Mouse (Mus musculus) cortical plate, adult 2 months (tissue): ENCODE data around the gene Spta1. TPM values are rescaled to one million over a fixed set of nuclear protein-coding genes. Genes with fewer than 3 reads are reported as not detected.

Experiments used
- H3K27ac ChIP-seq: fragments of 200-500 bp; 2 replicates; pipeline ENCODE4 v1.5.1; 2012; ENCODE audit warnings: low read length, control low read depth, inconsistent platforms; ENCODE audit not compliant: insufficient read depth
- H3K4me1 ChIP-seq: fragments of 200-500 bp; 2 replicates; pipeline ENCODE4 v1.6.1; 2011; ENCODE audit warnings: low read length; ENCODE audit not compliant: control insufficient read depth, insufficient read depth
- H3K4me3 ChIP-seq: fragments of 200-500 bp; 2 replicates; pipeline ENCODE4 v1.5.1; 2011; ENCODE audit warnings: mild to moderate bottlenecking, low read length, control low read depth; ENCODE audit not compliant: insufficient read depth
- CTCF ChIP-seq: fragments of 200-500 bp; IDR thresholded peaks from 2 replicates; pipeline ENCODE4 v1.5.1; 2011; ENCODE audit warnings: mild to moderate bottlenecking, control low read depth, low read length; ENCODE audit not compliant: insufficient read depth; ENCODE audit errors: extremely low read depth
- POLR2A ChIP-seq: fragments of 200-500 bp; IDR thresholded peaks from 2 replicates; pipeline ENCODE4 v1.6.1; 2011; ENCODE audit warnings: mild to moderate bottlenecking, low read length, control low read depth; ENCODE audit not compliant: insufficient read depth; ENCODE audit errors: extremely low read depth
- polyA plus RNA-seq: library from polyadenylated mRNA; depleted of rRNA; stranded (reverse); fragments of >200 nt; gene quantifications from 2 replicates; pipeline ENCODE4 v1.2.3, GENCODE M21; 2012; rRNA removed

Spta1 gene
- polyA plus RNA-seq: not detected in 2 replicates

- no peak within 1 kb of the TSS for H3K4me3 ChIP-seq
- no peak within 1 kb of the TSS for H3K27ac ChIP-seq
- TF ChIP-seq CTCF (no peak), POLR2A (no peak)
- H3K4me1 ChIP-seq: no peaks in the 10 kb centered on the region
These were observed at the start of gene Spta1 for GRCm38 (mm10) chr1:174172605-174173004. Gene Spta1, plus strand, starts transcription at chr1:174172776.

GRCm38 (mm10) chr1:174131217-174131616 lies 41.4 kb upstream of the Spta1 start, which contains the start of gene Olfr424:
Gene Olfr424, plus strand, starts transcription at chr1:174131517.
- TF ChIP-seq POLR2A: no peak
- TF ChIP-seq CTCF: no peak
- Histone ChIP-seq H3K4me3 (no peak within 1 kb of the TSS), H3K27ac (no peak within 1 kb of the TSS), H3K4me1 (no peaks in the 10 kb centered on the region)

- no peak for TF ChIP-seq CTCF
- TF ChIP-seq POLR2A: no peak
These were observed 40.6 kb upstream of the Spta1 start for GRCm38 (mm10) chr1:174131999-174132398.

GRCm38 (mm10) chr1:174141384-174141783 lies 31.2 kb upstream of the Spta1 start:
- TF ChIP-seq POLR2A: no peak
- no peak for TF ChIP-seq CTCF
- Histone ChIP-seq H3K4me3 (no peak overlapping the region), H3K4me1 (no peaks in the 10 kb centered on the region), H3K27ac (no peak overlapping the region)

More at GRCm38 (mm10) chr1:174131999-174132398, 40.6 kb upstream of the Spta1 start:
- Histone ChIP-seq H3K4me1 (no peaks in the 10 kb centered on the region), H3K27ac (no peak overlapping the region), H3K4me3 (no peak overlapping the region)

- Histone ChIP-seq H3K4me1 (no peaks in the 10 kb centered on the region), H3K27ac (no peak overlapping the region), H3K4me3 (no peak overlapping the region)
- no peak for TF ChIP-seq POLR2A
- no peak for TF ChIP-seq CTCF
These were observed 25.9 kb upstream of the Spta1 start for GRCm38 (mm10) chr1:174146696-174147095.

GRCm38 (mm10) chr1:174149289-174149688 lies 23.3 kb upstream of the Spta1 start:
- no peak for TF ChIP-seq CTCF
- TF ChIP-seq POLR2A: no peak
- Histone ChIP-seq H3K27ac (no peak overlapping the region), H3K4me3 (no peak overlapping the region)

GRCm38 (mm10) chr1:174155333-174155732 lies 17.2 kb upstream of the Spta1 start, which contains the start of gene Olfr420:
Gene Olfr420, plus strand, starts transcription at chr1:174155633.
- H3K4me3 ChIP-seq: no peak within 1 kb of the TSS
- H3K4me1 ChIP-seq: no peaks in the 10 kb centered on the region
- H3K27ac ChIP-seq: no peak within 1 kb of the TSS
- TF ChIP-seq POLR2A: no peak
- TF ChIP-seq CTCF: no peak

More at GRCm38 (mm10) chr1:174149289-174149688, 23.3 kb upstream of the Spta1 start:
- H3K4me1 ChIP-seq: no peaks in the 10 kb centered on the region

GRCm38 (mm10) chr1:174157622-174158021 lies 15.0 kb upstream of the Spta1 start:
- no peak overlapping the region for H3K4me3 ChIP-seq

GRCm38 (mm10) chr1:174158512-174158911 lies 14.1 kb upstream of the Spta1 start:
- Histone ChIP-seq H3K27ac (no peak overlapping the region), H3K4me3 (no peak overlapping the region), H3K4me1 (no peaks in the 10 kb centered on the region)
- TF ChIP-seq POLR2A (no peak), CTCF (no peak)

More at GRCm38 (mm10) chr1:174157622-174158021, 15.0 kb upstream of the Spta1 start:
- Histone ChIP-seq H3K4me1 (no peaks in the 10 kb centered on the region), H3K27ac (no peak overlapping the region)
- TF ChIP-seq CTCF (no peak), POLR2A (no peak)

- TF ChIP-seq POLR2A (no peak), CTCF (no peak)
- no peak overlapping the region for H3K27ac ChIP-seq
- no peak overlapping the region for H3K4me3 ChIP-seq
- H3K4me1 ChIP-seq: no peaks in the 10 kb centered on the region
These were observed 13.5 kb upstream of the Spta1 start for GRCm38 (mm10) chr1:174159095-174159494.
